Mouse (Mus musculus) kidney, adult 2 months (tissue): ENCODE results near the gene Tm7sf2.

Experiments used
- CTCF ChIP-seq: fragments of 200-500 bp; conservative IDR thresholded peaks from 2 replicates; pipeline ENCODE4 v1.5.1; 2011; ENCODE audit warnings: low read depth, mild to moderate bottlenecking, control low read depth, low read length, moderate library complexity, mixed read lengths; ENCODE audit not compliant: insufficient read depth, insufficient read length
- POLR2A ChIP-seq: fragments of 200-500 bp; IDR thresholded peaks from one replicate; pipeline ENCODE4 v1.6.1; 2011; ENCODE audit warnings: low read depth, low read length, control low read depth

DNA sequence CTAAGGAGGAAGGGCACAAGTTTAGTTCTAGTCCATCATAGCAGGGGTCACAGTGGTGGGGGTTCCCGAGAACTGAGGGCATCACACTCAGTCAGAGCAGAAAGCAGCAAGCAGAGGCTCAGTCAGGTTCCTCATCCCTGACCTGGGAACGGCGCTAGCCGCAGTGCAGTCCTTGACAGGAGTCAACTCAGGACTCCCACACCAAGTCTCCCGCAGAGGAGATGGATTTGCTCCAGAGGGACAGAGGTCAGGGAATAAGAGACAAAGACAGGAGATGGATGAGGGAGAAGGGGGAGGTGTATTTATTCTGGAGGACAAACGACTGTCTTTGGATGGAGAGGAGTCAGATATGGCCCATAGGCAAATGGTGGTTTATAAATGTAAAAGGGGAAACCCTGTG is 44.9 kb upstream of the Tm7sf2 start:
- TF ChIP-seq CTCF (no peak), POLR2A (no peak)
